Mouse (Mus musculus): ENCODE data around the gene Fbxo42.

The Fbxo42 gene

GRCm38 (mm10) chr4:141248614-141248978, 100.9 kb downstream of the Fbxo42 start:
- no peak for DNase-seq (ENCODE audit: low spot score in 2 of 2)

GRCm38 (mm10) chr4:141249383-141249782, 101.7 kb downstream of the Fbxo42 start:
- DNase-seq (ENCODE audit: low spot score in 2 of 2), result no peak

GRCm38 (mm10) chr4:141251071-141251470, 103.4 kb downstream of the Fbxo42 start:
- no peak for DNase-seq (ENCODE audit: low spot score in 2 of 2)

- no peak for DNase-seq (ENCODE audit: low spot score in 2 of 2)
These were observed 104.9 kb downstream of the Fbxo42 start for GRCm38 (mm10) chr4:141252641-141253040.

All from frontal cortex, postnatal 36 days (tissue).